Mouse (Mus musculus) brain, embryonic 14.5 days (tissue): Measurements from ENCODE around the gene Gsk3a. TPM values are rescaled to one million over a fixed set of nuclear protein-coding genes. Genes with fewer than 3 reads are reported as not detected.

Experiments used
- DNase-seq: peaks from one replicate; pipeline ENCODE4 v3.0.0-alpha.2; 2011; ENCODE audit warnings: low read depth
- CTCF ChIP-seq: fragments of 200-500 bp; IDR thresholded peaks from 2 replicates; pipeline ENCODE4 v1.5.1; 2012; ENCODE audit warnings: inconsistent platforms, mild to moderate bottlenecking, moderate library complexity, borderline replicate concordance; ENCODE audit not compliant: insufficient read depth, insufficient read length; ENCODE audit errors: extremely low read depth
- POLR2A ChIP-seq: fragments of 200-500 bp; IDR thresholded peaks from 2 replicates; pipeline ENCODE4 v1.6.1; 2012; ENCODE audit warnings: mild to moderate bottlenecking, inconsistent platforms, borderline replicate concordance; ENCODE audit not compliant: poor library complexity, insufficient read depth, insufficient read length, severe bottlenecking; ENCODE audit errors: extremely low read depth
- polyA plus RNA-seq: library from polyadenylated mRNA; depleted of rRNA; stranded (reverse); fragments of >200 nt; gene quantifications from 2 replicates; pipeline ENCODE4 v1.2.3, GENCODE M21; 2012; rRNA removed

The Gsk3a gene
- 224 and 265 TPM in 2 replicates for polyA plus RNA-seq

DNA sequence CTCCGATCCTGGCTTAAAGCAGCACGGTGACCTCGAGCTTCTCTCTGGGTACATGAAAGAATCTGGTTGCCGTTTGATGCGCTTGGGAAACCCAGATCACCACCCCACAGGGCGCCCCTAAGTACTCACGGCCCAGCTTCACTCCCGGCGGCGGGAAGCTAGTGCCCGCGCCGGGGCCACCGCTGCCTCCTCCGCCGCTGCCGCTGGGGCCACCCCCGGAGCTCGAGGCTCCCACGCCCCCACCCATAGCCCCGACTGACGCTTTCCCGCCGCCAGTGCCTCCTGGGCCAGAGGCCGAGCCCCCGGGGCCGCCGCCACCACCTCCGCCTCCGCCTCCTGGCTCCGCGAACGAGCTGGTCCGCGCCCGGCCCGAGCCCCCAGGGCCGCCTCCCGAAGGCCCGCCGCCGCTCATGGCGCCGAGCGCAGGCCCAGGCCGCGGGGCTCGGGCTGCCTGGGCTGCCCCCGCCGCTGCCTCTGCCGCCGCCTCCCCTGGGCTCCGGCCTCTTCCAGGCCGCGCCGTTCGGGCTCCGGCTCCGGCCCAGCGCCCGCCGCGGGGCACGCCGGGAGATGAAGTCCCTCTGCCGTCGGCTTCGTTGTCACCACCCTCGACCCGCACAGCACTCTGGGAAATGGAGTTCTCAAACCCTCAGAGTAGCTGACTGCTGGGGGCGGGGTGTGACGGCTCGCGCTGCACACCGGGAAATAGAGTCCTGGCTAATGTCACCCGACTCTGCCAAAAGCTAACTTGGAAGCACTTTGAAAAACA is at the start of gene Gsk3a:
Gene Gsk3a, minus strand, starts transcription at position 603 of the 766 bp plus-strand sequence.
- DNase-seq: peak; percentile 99
- TF ChIP-seq CTCF (no peak), POLR2A (peak; percentile 84)

DNA sequence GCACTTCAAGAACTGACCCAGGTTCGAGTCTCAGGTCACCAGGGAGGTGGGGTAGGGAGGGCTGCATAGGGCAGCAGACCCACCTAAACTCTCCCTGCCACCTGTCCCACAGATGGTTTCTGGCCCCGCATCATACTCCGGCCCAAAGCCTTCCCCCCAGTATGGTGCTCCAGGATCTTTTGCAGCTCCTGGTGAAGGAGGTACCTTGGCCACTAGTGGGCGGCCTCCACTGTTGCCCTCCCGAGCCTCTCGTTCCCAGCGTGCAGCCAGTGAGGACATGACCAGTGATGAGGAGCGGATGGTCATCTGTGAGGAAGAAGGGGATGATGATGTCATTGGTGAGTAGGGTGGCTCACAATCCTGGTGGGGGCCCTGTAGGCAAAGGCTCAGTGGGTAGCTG is 49.3 kb upstream of the Gsk3a start:
- no peak for DNase-seq
- TF ChIP-seq CTCF (0 out of 2 replicates have a peak, but pooled peaks have one; percentile 10), POLR2A (no peak)

DNA sequence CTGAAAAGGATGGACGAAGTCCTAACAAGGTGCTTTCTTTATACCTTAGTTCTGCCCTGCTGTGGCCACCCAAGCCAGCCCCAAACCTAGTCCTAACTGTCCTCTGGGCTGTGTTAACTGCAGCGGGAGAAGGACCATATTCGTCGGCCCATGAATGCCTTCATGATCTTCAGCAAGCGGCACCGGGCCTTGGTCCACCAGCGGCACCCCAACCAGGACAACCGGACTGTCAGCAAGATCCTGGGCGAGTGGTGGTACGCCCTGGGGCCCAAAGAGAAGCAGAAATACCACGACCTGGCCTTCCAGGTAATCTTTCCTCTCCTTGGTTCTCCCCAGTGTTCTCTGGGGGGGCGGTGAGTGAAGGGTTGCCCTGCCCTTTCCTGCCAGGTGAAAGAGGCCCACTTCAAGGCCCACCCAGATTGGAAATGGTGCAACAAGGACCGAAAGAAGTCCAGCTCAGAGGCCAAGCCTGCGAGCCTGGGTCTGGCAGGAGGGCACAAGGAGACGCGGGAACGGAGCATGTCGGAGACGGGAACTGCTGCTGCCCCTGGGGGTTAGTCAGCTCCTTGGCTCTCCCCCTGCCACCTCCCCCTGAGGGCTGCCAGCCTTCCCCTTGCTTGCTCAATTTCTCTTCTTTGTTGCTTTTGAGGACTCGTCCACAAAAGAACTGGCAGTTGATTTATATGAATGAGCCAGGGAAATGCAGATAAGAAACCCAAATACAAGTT is 48.0 kb upstream of the Gsk3a start:
- TF ChIP-seq CTCF: no peak
- no peak for TF ChIP-seq POLR2A

DNA sequence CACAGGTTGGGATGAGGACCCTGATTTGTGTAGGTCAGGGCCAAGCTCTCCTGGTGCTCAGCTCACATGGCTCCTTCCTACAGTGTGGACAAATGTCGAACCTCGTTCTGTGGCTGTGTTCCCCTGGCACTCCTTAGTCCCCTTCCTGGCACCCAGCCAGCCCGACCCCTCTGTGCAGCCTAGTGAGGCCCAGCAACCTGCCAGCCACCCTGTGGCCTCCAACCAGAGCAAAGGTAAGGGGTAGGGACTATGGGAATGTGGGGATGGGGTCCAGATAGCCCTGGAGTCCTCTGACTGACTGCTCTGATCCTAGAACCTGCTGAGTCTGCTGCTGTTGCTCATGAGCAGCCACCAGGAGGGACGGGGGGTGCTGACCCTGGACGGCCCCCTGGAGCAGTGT is 47.1 kb upstream of the Gsk3a start:
- no peak for TF ChIP-seq POLR2A
- TF ChIP-seq CTCF: no peak
- peak; percentile 40 for DNase-seq

More for the DNA sequence above, 48.0 kb upstream of the Gsk3a start:
- no peak for DNase-seq

DNA sequence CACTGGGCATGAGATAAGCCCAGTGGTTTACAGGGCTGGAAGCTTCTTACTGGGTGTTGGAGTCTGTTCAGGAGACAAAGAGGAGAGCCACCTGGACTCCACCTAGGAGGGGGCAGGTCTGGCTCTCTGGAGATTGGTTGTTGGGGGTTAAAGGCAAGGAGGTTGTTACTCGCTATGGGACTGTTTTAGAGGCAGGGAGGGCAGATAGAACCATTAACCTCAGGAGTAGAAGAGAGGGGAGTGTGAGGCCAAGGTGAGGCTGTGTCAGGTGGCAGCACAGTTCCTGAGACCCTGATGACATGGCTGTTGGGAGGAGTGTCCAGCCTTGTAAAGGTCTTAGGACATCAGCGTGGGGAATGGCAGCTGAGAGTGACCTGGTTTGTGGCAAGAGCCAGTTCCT is 46.5 kb upstream of the Gsk3a start:
- TF ChIP-seq CTCF (no peak), POLR2A (no peak)
- no peak for DNase-seq

DNA sequence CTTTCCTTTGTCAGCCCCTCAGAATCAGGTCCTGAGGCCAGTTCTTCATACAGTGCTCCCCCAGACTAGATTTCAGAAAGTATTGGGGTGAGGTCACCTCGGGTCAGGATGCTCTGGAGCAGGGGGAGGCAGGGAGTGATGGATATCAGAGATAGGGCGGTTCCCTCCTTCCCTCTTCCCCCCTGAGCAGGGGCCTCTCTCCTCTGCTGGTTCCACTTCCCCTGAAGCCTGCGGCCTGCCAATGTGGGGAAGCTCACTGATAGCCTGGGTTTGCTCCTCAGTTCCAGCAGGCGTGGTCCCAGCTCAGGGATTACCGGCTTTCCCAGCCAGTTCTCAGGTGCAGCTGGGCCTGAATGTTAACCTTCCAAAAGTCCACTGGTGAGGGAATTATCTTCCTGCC is 46.0 kb upstream of the Gsk3a start:
- peak; percentile 24 for DNase-seq
- TF ChIP-seq POLR2A: no peak
- TF ChIP-seq CTCF: no peak

DNA sequence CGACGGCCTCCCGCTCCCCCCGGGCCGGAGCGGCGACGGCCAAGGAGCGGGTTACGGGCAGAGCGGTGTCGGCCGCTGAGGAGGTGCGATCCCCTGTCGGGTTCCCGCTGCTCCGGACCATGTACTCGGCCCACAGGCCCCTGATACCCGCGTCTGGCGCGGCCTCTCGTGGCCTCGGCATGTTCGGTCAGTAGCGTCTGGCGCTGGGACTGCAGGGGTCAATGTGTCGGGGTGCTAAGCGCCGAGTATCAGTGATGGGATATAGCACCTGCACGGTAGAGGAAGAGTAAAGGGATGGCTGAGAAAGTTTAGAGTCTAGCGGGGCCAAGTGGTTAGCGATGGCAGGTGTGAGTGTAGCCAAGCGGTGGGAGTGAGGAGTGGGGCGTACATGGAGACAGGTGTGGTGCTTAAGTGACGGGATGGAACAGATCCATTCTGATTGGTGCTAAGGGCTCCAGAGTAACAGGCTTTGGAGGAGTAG is 45.1 kb upstream of the Gsk3a start:
- DNase-seq: peak; percentile 72
- TF ChIP-seq CTCF: no peak
- TF ChIP-seq POLR2A: no peak

DNA sequence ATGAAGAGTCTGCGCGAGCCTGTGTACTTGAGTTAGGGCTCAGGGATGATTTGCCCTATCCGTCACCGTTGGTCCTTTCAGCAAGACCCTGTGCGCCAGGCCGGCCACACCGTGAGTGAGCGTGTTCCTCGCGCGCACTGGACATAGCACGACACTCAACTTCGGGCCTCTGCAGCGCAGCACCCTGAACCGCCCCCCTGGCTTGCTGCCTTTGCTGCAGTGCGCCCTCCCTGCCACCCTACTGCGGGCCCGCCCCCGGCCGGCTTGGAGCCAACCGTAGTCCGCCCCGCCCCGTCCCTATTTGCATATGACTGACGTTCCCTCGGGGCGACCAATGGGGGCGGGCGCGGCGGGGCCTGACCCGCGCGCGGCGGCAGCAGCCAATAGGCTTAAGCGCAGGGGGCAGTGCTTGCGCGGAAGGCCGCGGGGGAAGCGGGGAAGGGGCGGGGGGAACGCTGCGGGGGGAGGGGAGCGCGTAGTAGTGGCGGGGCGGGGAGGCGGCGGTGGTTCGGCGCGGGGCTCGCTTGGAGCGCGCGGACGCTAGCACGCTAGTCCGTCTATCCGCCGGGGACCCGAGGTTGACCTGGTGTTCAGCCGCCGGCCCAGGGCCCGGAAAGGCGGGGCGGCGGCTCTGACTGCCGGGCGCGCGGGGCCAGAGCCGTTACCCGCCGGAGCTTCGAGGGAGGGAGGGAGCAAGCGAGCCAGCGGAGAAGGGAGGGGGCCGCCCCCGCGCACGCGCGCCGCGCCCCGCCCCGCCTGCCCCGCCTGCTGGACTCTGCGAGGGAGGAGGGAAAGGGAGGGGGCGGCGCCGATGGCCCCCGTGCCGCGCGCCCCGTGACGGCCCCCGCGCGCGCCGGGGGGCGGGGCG is 44.3 kb upstream of the Gsk3a start:
- peak; percentile 99 for DNase-seq
- TF ChIP-seq CTCF (no peak), POLR2A (peak; percentile 86)

DNA sequence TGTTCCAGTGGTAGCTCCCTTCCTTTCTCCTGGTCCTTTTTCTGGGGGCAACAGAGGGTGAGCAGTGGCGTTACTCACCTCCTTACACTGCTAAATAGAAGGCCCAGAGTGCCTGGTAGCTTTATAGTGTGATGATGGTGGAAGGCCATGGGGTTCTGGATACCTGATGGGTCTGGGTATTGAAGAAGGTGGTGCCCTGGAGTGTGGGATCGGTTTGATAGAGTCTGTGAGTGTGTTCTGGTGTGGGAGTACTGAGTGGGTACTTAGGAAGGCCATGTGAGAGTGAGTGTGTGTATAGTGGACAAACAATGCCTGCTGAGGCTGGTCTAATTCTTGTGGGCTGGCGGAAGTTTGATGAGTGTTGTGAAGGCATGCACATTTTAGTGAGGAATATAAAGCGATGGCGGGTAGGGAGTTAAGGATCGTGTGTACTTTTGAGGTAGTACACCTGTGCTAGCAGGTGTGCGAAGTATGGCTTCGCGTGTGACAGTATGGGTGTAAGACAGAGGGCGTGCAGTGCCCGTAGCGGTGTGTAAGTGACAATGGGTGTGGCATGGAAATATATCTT is 43.6 kb upstream of the Gsk3a start:
- TF ChIP-seq POLR2A (no peak), CTCF (no peak)
- DNase-seq: no peak
